Mouse (Mus musculus) brain, embryonic 14.5 days (tissue): ENCODE measurements around the gene Tmem100.

Experiments used
- CTCF ChIP-seq: fragments of 200-500 bp; IDR thresholded peaks from 2 replicates; pipeline ENCODE4 v1.5.1; 2012; ENCODE audit warnings: inconsistent platforms, mild to moderate bottlenecking, moderate library complexity, borderline replicate concordance; ENCODE audit not compliant: insufficient read depth, insufficient read length; ENCODE audit errors: extremely low read depth
- POLR2A ChIP-seq: fragments of 200-500 bp; IDR thresholded peaks from 2 replicates; pipeline ENCODE4 v1.6.1; 2012; ENCODE audit warnings: mild to moderate bottlenecking, inconsistent platforms, borderline replicate concordance; ENCODE audit not compliant: poor library complexity, insufficient read depth, insufficient read length, severe bottlenecking; ENCODE audit errors: extremely low read depth

GRCm38 (mm10) chr11:90050016-90050415 lies 19.9 kb downstream of the Tmem100 start:
- TF ChIP-seq CTCF (no peak), POLR2A (no peak)
